ENCODE assay signal across 28 mouse cellular contexts in the genomic region with DNA sequence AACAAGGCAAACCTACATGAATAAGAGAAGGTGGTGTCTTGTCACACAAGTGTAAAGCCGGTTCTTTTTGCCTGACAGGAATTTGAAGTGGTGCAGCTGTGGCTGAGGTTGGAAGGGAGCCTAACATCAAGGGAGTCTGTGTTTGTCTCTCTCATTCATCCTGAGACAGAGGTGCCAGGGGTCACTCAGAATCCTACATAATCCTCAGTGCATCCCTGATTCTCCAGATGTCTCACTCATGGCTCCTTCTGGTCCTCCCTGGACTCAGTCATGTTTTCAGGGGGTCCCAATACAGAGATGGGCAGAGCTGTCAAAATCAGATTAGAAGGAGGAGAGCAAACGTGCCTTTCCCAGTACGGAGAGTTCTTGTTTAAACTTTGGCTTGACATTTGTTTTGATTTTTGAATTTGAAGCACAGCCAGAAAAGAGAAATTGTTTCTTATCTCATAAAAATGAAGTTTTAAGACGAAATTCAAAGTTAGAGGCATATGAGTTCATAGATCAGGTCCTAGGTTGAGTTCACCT.
DNase-seq lines count a peak whose midpoint lies in the region; ATAC-seq lines count a peak whose summit lies in the region.
"Had no signal": no experiment of that assay in that cellular context is flagged by ENCODE, and none has a peak within 500 bp of the region (broad histone marks: within the 10 kb centered on the region; RNA-seq: fewer than 3 reads in every experiment).

No protein-coding gene starts in this region.

- H3K27ac ChIP-seq in intestine, embryonic 14.5 days (ENCODE audit: low read depth), result no peak overlapping the region
- no peak overlapping the region for H3K27ac ChIP-seq in intestine, embryonic 16.5 days (ENCODE audit: low read length)
- H3K27ac ChIP-seq in lung, embryonic 15.5 days, result peak overlapping the region; percentile 41
- H3K27ac ChIP-seq: embryonic facial prominence, embryonic 12.5 days; forebrain, embryonic 10.5 days; gastrocnemius, adult 2 months; hindbrain, embryonic 12.5 days; limb, embryonic 12.5 days; liver, embryonic 15.5 days; stomach, embryonic 15.5 days had no signal

- no peaks in the 10 kb centered on the region for H3K9me3 ChIP-seq in intestine, embryonic 14.5 days (ENCODE audit: control insufficient read depth, low read length)
- no peaks in the 10 kb centered on the region for H3K9me3 ChIP-seq in intestine, embryonic 16.5 days (ENCODE audit: control insufficient read depth, low read length)
- no peaks in the 10 kb centered on the region for H3K9me3 ChIP-seq in lung, embryonic 15.5 days
- H3K9me3 ChIP-seq: embryonic facial prominence, embryonic 12.5 days; forebrain, embryonic 10.5 days; heart, embryonic 12.5 days; hindbrain, embryonic 12.5 days; limb, embryonic 12.5 days; liver, embryonic 15.5 days; stomach, embryonic 15.5 days had no signal

- no peak overlapping the region for H3K9ac ChIP-seq in intestine, embryonic 14.5 days (ENCODE audit: low read length)
- H3K9ac ChIP-seq in intestine, embryonic 16.5 days (ENCODE audit: low read depth, low read length), result no peak overlapping the region
- no peak overlapping the region for H3K9ac ChIP-seq in lung, embryonic 15.5 days
- H3K9ac ChIP-seq: embryonic facial prominence, embryonic 12.5 days; heart, embryonic 12.5 days; hindbrain, embryonic 12.5 days; limb, embryonic 12.5 days; liver, embryonic 15.5 days; stomach, embryonic 15.5 days had no signal

- no peaks in the 10 kb centered on the region for H3K36me3 ChIP-seq in intestine, embryonic 14.5 days (ENCODE audit: control insufficient read depth, insufficient read depth, low read length)
- no peaks in the 10 kb centered on the region for H3K36me3 ChIP-seq in intestine, embryonic 16.5 days (ENCODE audit: control insufficient read depth, insufficient read depth, low read length)
- no peaks in the 10 kb centered on the region for H3K36me3 ChIP-seq in lung, embryonic 15.5 days
- H3K36me3 ChIP-seq: embryonic facial prominence, embryonic 12.5 days; forebrain, embryonic 10.5 days; heart, embryonic 12.5 days; hindbrain, embryonic 12.5 days; limb, embryonic 12.5 days; liver, embryonic 15.5 days; stomach, embryonic 15.5 days had no signal

- WGBS in intestine, embryonic 14.5 days, result 24% methylated on average over 4 of the region's 4 CpGs
- WGBS in intestine, embryonic 16.5 days, result 28% methylated on average over 4 of the region's 4 CpGs
- WGBS in lung, embryonic 15.5 days, result 12% methylated on average over 4 of the region's 4 CpGs

- H3K4me3 ChIP-seq in intestine, embryonic 14.5 days (ENCODE audit: low read depth, low read length), result no peak overlapping the region
- H3K4me3 ChIP-seq in intestine, embryonic 16.5 days (ENCODE audit: low read length), result no peak overlapping the region
- no peak overlapping the region for H3K4me3 ChIP-seq in lung, embryonic 15.5 days
- H3K4me3 ChIP-seq: embryonic facial prominence, embryonic 12.5 days; forebrain, embryonic 10.5 days; gastrocnemius, adult 2 months; heart, embryonic 12.5 days; hindbrain, embryonic 12.5 days; limb, embryonic 12.5 days; liver, embryonic 15.5 days; stomach, embryonic 15.5 days had no signal

- no peak for ATAC-seq in intestine, embryonic 14.5 days (replicated peaks; ENCODE audit: low FRiP score, low TSS enrichment, low read depth)
- ATAC-seq in intestine, embryonic 16.5 days, result no peak
- peak; percentile 52; the same call in 1 of the 2 replicates for ATAC-seq in lung, embryonic 15.5 days (ENCODE audit: borderline replicate concordance, extremely low read depth, low FRiP score, low TSS enrichment)
- ATAC-seq: CD4-positive, CD25-positive, alpha-beta regulatory T cell, adult 4 months; forebrain, embryonic 16.5 days; midbrain, embryonic 16.5 days had no signal

- no peaks in the 10 kb centered on the region for H3K4me1 ChIP-seq in intestine, embryonic 14.5 days (replicated peaks; ENCODE audit: control insufficient read depth, insufficient read depth, low read length)
- H3K4me1 ChIP-seq in intestine, embryonic 16.5 days (ENCODE audit: control insufficient read depth, insufficient read depth, low read length), result peaks cover 4% of the 10 kb centered on the region; the same call in 1 of the 2 replicates
- H3K4me1 ChIP-seq in lung, embryonic 15.5 days, result peaks cover 6% of the 10 kb centered on the region
- H3K4me1 ChIP-seq: embryonic facial prominence, embryonic 12.5 days; forebrain, embryonic 10.5 days; heart, embryonic 12.5 days; hindbrain, embryonic 12.5 days; limb, embryonic 12.5 days; liver, embryonic 15.5 days; stomach, embryonic 15.5 days had no signal

- peak; percentile 5 to 21 for DNase-seq in heart, adult 18-20 months
- no peak for DNase-seq in heart, postnatal 25 days (ENCODE audit: low spot score)
- peak; percentile 55 for DNase-seq in intestine, embryonic 14.5 days (ENCODE audit: low spot score)
- no peak for DNase-seq in lung, postnatal 14 days
- DNase-seq in left cerebral cortex, postnatal 25 days (ENCODE audit: low spot score in 2 of 2), result no peak
- DNase-seq: adrenal gland, postnatal 14 days; cerebellum, adult 11-12 months; cerebellum, adult 9-11 months; gastrocnemius, adult 2 months; gastrocnemius, postnatal 36 days; kidney, adult 2 months; kidney, postnatal 14 days; lung, postnatal 10 days; right cerebral cortex, postnatal 25 days; thymus, postnatal 14 days had no signal

- no peaks in the 10 kb centered on the region for H3K27me3 ChIP-seq in intestine, embryonic 14.5 days (replicated peaks; ENCODE audit: control insufficient read depth, insufficient read depth, low read length)
- H3K27me3 ChIP-seq in intestine, embryonic 16.5 days (replicated peaks; ENCODE audit: control insufficient read depth, insufficient read depth, low read length), result no peaks in the 10 kb centered on the region
- H3K27me3 ChIP-seq in lung, embryonic 15.5 days, result no peaks in the 10 kb centered on the region
- H3K27me3 ChIP-seq: embryonic facial prominence, embryonic 12.5 days; heart, embryonic 12.5 days; hindbrain, embryonic 12.5 days; limb, embryonic 12.5 days; liver, embryonic 15.5 days; stomach, embryonic 15.5 days had no signal

- intact Hi-C loops in heart, postnatal 25 days (cut with DNase I), result no loop called here
- intact Hi-C loops in left cerebral cortex, postnatal 25 days (cut with DNase I), result no loop called here

- no peak overlapping the region for H3K4me2 ChIP-seq in intestine, embryonic 14.5 days (ENCODE audit: low read length)
- H3K4me2 ChIP-seq in intestine, embryonic 16.5 days (ENCODE audit: low read depth, low read length), result no peak overlapping the region
- H3K4me2 ChIP-seq in lung, embryonic 15.5 days, result no peak overlapping the region
- H3K4me2 ChIP-seq: embryonic facial prominence, embryonic 12.5 days; heart, embryonic 12.5 days; hindbrain, embryonic 12.5 days; limb, embryonic 12.5 days; liver, embryonic 15.5 days; midbrain, embryonic 11.5 days; stomach, embryonic 15.5 days had no signal

Comparison
In these comparisons a context has a peak if more than half of its experiments do, and no peak if none do; other contexts are left out.
1. DNase-seq: peak in heart, adult 18-20 months (2 of 2) and intestine, embryonic 14.5 days (single experiment); none in heart, postnatal 25 days (single experiment), lung, postnatal 14 days (single experiment) and left cerebral cortex, postnatal 25 days (0 of 2).